Mouse (Mus musculus): ENCODE data around the gene Rxfp1.

- TF ChIP-seq CTCF (IDR thresholded peaks at IDR 0.05; ENCODE audit: borderline replicate concordance, control insufficient read depth, extremely low read depth, insufficient read depth, low read length, poor library complexity) (no peak), POLR2A (IDR thresholded peaks at IDR 0.05; ENCODE audit: control insufficient read depth, extremely low read depth, insufficient read depth, low read length, poor library complexity) (no peak)
These were observed 46.7 kb upstream of the Rxfp1 start for GRCm38 (mm10) chr3:79784362-79784736.
